Mouse (Mus musculus) embryonic facial prominence, embryonic 14.5 days (tissue): ENCODE measurements around the gene Sema4a. TPM values are rescaled to one million over a fixed set of nuclear protein-coding genes. Genes with fewer than 3 reads are reported as not detected.

Experiments used
- ATAC-seq: fragments of 200-750 bp; cut with Nextera tagmentation; 2 replicates; pipeline ENCODE4 v1.8.0; 2017; ENCODE audit warnings: low read depth, moderate number of reproducible peaks, moderate TSS enrichment
- DNase-seq: peaks from one replicate; pipeline ENCODE4 v3.0.0-alpha.2; 2015; ENCODE audit warnings: low spot score
- H3K27ac ChIP-seq: fragments of 300-500 bp; sonication (generic); replicated peaks from 2 replicates; pipeline ENCODE4 v1.5.1; 2014; ENCODE audit warnings: low read depth, mild to moderate bottlenecking, low read length, moderate library complexity
- H3K27me3 ChIP-seq: fragments of 300-500 bp; sonication (generic); replicated peaks from 2 replicates; pipeline ENCODE4 v1.6.1; 2014; ENCODE audit warnings: low read length; ENCODE audit not compliant: control insufficient read depth, insufficient read depth
- H3K36me3 ChIP-seq: fragments of 300-500 bp; sonication (generic); 2 replicates; pipeline ENCODE4 v1.6.1; 2014; ENCODE audit warnings: low read length, mixed read lengths; ENCODE audit not compliant: control insufficient read depth, insufficient read depth
- H3K4me1 ChIP-seq: fragments of 300-500 bp; sonication (generic); 2 replicates; pipeline ENCODE4 v1.6.1; 2014; ENCODE audit warnings: antibody characterized with exemption, low read length; ENCODE audit not compliant: control insufficient read depth, insufficient read depth
- H3K4me2 ChIP-seq: fragments of 300-500 bp; sonication (generic); 2 replicates; pipeline ENCODE4 v1.6.1; 2014; ENCODE audit warnings: low read depth, mild to moderate bottlenecking, low read length, moderate library complexity, mixed read lengths
- H3K4me3 ChIP-seq: fragments of 300-500 bp; sonication (generic); 2 replicates; pipeline ENCODE4 v1.5.1; 2014; ENCODE audit warnings: low read depth, mild to moderate bottlenecking, low read length
- H3K9ac ChIP-seq: fragments of 300-500 bp; sonication (generic); 2 replicates; pipeline ENCODE4 v1.6.1; 2014; ENCODE audit warnings: low read depth, mild to moderate bottlenecking, low read length, moderate library complexity, mixed read lengths
- H3K9me3 ChIP-seq: fragments of 300-500 bp; sonication (generic); 2 replicates; pipeline ENCODE4 v1.6.1; 2016; ENCODE audit warnings: low read length; ENCODE audit not compliant: control insufficient read depth
- WGBS: fragments of 180-500 bp; shearing (Covaris S2); extraction: QIAGEN DNeasy Blood & Tissue Kit; methylation state at CpG from one replicate; pipeline ENCODE4 v1.1.7; 2014; 5-methylcytosine and 5-hydroxymethylcytosine counted together
- polyA plus RNA-seq: library from polyadenylated mRNA; unstranded; fragments of >200 nt; fragmentation: Nextera tagmentation; extraction: Ambion mirVana; gene quantifications from 2 replicates; pipeline ENCODE4 v1.2.1, GENCODE M21; 2014

The Sema4a gene
- polyA plus RNA-seq, 1 experiment from 2014 or later = 9.5 TPM

- no peaks in the 10 kb centered on the region for H3K36me3 ChIP-seq
- WGBS = 25% methylated on average over 10 of the region's 10 CpGs
- no peaks in the 10 kb centered on the region for H3K27me3 ChIP-seq
- H3K9me3 ChIP-seq = no peaks in the 10 kb centered on the region
- no peak overlapping the region for H3K9ac ChIP-seq
- no peak for ATAC-seq
- no peak for DNase-seq
- no peak overlapping the region for H3K27ac ChIP-seq
- H3K4me2 ChIP-seq = no peak overlapping the region
- H3K4me1 ChIP-seq = no peaks in the 10 kb centered on the region
- no peak overlapping the region for H3K4me3 ChIP-seq
These were observed 10.0 kb upstream of the Sema4a start for GRCm38 (mm10) chr3:88470943-88471479.

- H3K27me3 ChIP-seq = no peaks in the 10 kb centered on the region
- no peak overlapping the region for H3K27ac ChIP-seq
- no peaks in the 10 kb centered on the region for H3K36me3 ChIP-seq
- H3K4me1 ChIP-seq = no peaks in the 10 kb centered on the region
- DNase-seq = no peak
- ATAC-seq = no peak
- no peak overlapping the region for H3K4me3 ChIP-seq
- 64% methylated on average over 2 of the region's 2 CpGs for WGBS
- no peaks in the 10 kb centered on the region for H3K9me3 ChIP-seq
- H3K9ac ChIP-seq = no peak overlapping the region
- no peak overlapping the region for H3K4me2 ChIP-seq
These were observed 8.5 kb upstream of the Sema4a start for GRCm38 (mm10) chr3:88469466-88469865.

GRCm38 (mm10) chr3:88467116-88467824 is 6.3 kb upstream of the Sema4a start:
- peak; percentile 94 for DNase-seq
- no peak overlapping the region for H3K4me2 ChIP-seq
- H3K36me3 ChIP-seq = no peaks in the 10 kb centered on the region
- no peaks in the 10 kb centered on the region for H3K27me3 ChIP-seq
- peak; percentile 93 for ATAC-seq
- H3K4me3 ChIP-seq = no peak overlapping the region
- no peak overlapping the region for H3K27ac ChIP-seq
- H3K4me1 ChIP-seq = no peaks in the 10 kb centered on the region
- 26% methylated on average over 16 of the region's 16 CpGs for WGBS
- H3K9me3 ChIP-seq = no peaks in the 10 kb centered on the region
- H3K9ac ChIP-seq = 0 out of 2 replicates have a peak overlapping the region, but pooled peaks have one; percentile 10

GRCm38 (mm10) chr3:88465127-88465526 is 4.1 kb upstream of the Sema4a start:
- no peak overlapping the region for H3K27ac ChIP-seq
- ATAC-seq = no peak
- no peak for DNase-seq
- WGBS = 83% methylated on average over 2 of the region's 2 CpGs
- peaks cover 7% of the 10 kb centered on the region; the same call in 1 of the 2 replicates for H3K4me1 ChIP-seq
- H3K27me3 ChIP-seq = no peaks in the 10 kb centered on the region
- no peak overlapping the region for H3K4me2 ChIP-seq
- H3K9me3 ChIP-seq = no peaks in the 10 kb centered on the region
- H3K9ac ChIP-seq = no peak overlapping the region
- no peak overlapping the region for H3K4me3 ChIP-seq
- no peaks in the 10 kb centered on the region for H3K36me3 ChIP-seq

- no peak for DNase-seq
- no peak for ATAC-seq
- no peaks in the 10 kb centered on the region for H3K36me3 ChIP-seq
- no peak overlapping the region for H3K4me3 ChIP-seq
- no peak overlapping the region for H3K9ac ChIP-seq
- H3K4me1 ChIP-seq = peaks cover 7% of the 10 kb centered on the region; the same call in 1 of the 2 replicates
- H3K9me3 ChIP-seq = no peaks in the 10 kb centered on the region
- H3K27ac ChIP-seq = no peak overlapping the region
- 46% methylated on average over 3 of the region's 3 CpGs for WGBS
- no peaks in the 10 kb centered on the region for H3K27me3 ChIP-seq
- H3K4me2 ChIP-seq = no peak overlapping the region
These were observed 3.4 kb upstream of the Sema4a start for GRCm38 (mm10) chr3:88464425-88464824.

- Histone ChIP-seq H3K4me2 (no peak overlapping the region), H3K9me3 (no peaks in the 10 kb centered on the region), H3K4me1 (peaks cover 22% of the 10 kb centered on the region), H3K27ac (no peak overlapping the region), H3K9ac (no peak overlapping the region), H3K27me3 (no peaks in the 10 kb centered on the region), H3K4me3 (no peak overlapping the region), H3K36me3 (no peaks in the 10 kb centered on the region)
- no peak for DNase-seq
- 72% methylated on average over 5 of the region's 5 CpGs for WGBS
- ATAC-seq = no peak
These were observed 953 bp downstream of the Sema4a start for GRCm38 (mm10) chr3:88460029-88460428.

GRCm38 (mm10) chr3:88458778-88459219 is 2.2 kb downstream of the Sema4a start:
- peak overlapping the region; percentile 49 for H3K4me2 ChIP-seq
- no peaks in the 10 kb centered on the region for H3K36me3 ChIP-seq
- no peaks in the 10 kb centered on the region for H3K9me3 ChIP-seq
- peak; percentile 59; the same call in 1 of the 2 replicates for ATAC-seq
- peak overlapping the region; percentile 31; the same call in 1 of the 2 replicates for H3K9ac ChIP-seq
- H3K27ac ChIP-seq = no peak overlapping the region
- no peak for DNase-seq
- H3K4me1 ChIP-seq = peaks cover 23% of the 10 kb centered on the region
- H3K27me3 ChIP-seq = no peaks in the 10 kb centered on the region
- WGBS = under 1% methylated on average over 14 of the region's 14 CpGs
- H3K4me3 ChIP-seq = peak overlapping the region; percentile 20

GRCm38 (mm10) chr3:88456746-88457532 is 4.0 kb downstream of the Sema4a start:
- H3K4me1 ChIP-seq = peaks cover 23% of the 10 kb centered on the region
- H3K9me3 ChIP-seq = no peaks in the 10 kb centered on the region
- no peak overlapping the region for H3K9ac ChIP-seq
- no peaks in the 10 kb centered on the region for H3K27me3 ChIP-seq
- no peak overlapping the region for H3K4me2 ChIP-seq
- 77% methylated on average over 7 of the region's 7 CpGs for WGBS
- no peak overlapping the region for H3K4me3 ChIP-seq
- DNase-seq (no peak), ATAC-seq (no peak)
- H3K36me3 ChIP-seq = no peaks in the 10 kb centered on the region
- H3K27ac ChIP-seq = no peak overlapping the region
